Mouse (Mus musculus): ENCODE measurements at regions not wholly inside any gene's neighbourhood (a gene's known extent, or its start where the extent isn't known, plus 50 kb on each side); places are given as distances from the start of the nearest gene placed in this dataset. TPM values are rescaled to one million over a fixed set of nuclear protein-coding genes. Genes with fewer than 3 reads are reported as not detected.
A peak's percentile ranks its signal among the peaks of the same experiment; 100 is the strongest.

GRCm38 (mm10) chr12:94731391-94731790 lies 960.6 kb upstream of the Flrt2 start:
- intact Hi-C loops (cut with DNase I) = no loop called here
- no peak for DNase-seq

GRCm38 (mm10) chr12:94733179-94733578 lies 958.8 kb upstream of the Flrt2 start:
- intact Hi-C loops (cut with DNase I) = no loop called here
- no peak for DNase-seq

GRCm38 (mm10) chr12:94737263-94737662 lies 954.8 kb upstream of the Flrt2 start:
- intact Hi-C loops (cut with DNase I) = no loop called here

GRCm38 (mm10) chr12:94749747-94750515 lies 942.1 kb upstream of the Flrt2 start:
- intact Hi-C loops (cut with DNase I) = no loop called here
- DNase-seq = no peak

More at GRCm38 (mm10) chr12:94737263-94737662, 954.8 kb upstream of the Flrt2 start:
- no peak for DNase-seq

- DNase-seq = no peak
- intact Hi-C loops (cut with DNase I) = no loop called here
These were observed 936.3 kb upstream of the Flrt2 start for GRCm38 (mm10) chr12:94755754-94756153.

GRCm38 (mm10) chr12:94795913-94796615 lies 896.0 kb upstream of the Flrt2 start:
- no peak for DNase-seq
- intact Hi-C loops (cut with DNase I) = no loop called here

- no peak for DNase-seq
- intact Hi-C loops (cut with DNase I) = no loop called here
These were observed 887.3 kb upstream of the Flrt2 start for GRCm38 (mm10) chr12:94804692-94805091.

GRCm38 (mm10) chr12:94831400-94831799 lies 860.6 kb upstream of the Flrt2 start:
- DNase-seq = no peak
- intact Hi-C loops (cut with DNase I) = no loop called here

- intact Hi-C loops (cut with DNase I) = no loop called here
- DNase-seq = no peak
These were observed 829.3 kb upstream of the Flrt2 start for GRCm38 (mm10) chr12:94862720-94863119.

- intact Hi-C loops (cut with DNase I) = no loop called here
- no peak for DNase-seq
These were observed 781.2 kb upstream of the Flrt2 start for GRCm38 (mm10) chr12:94910816-94911215.

GRCm38 (mm10) chr12:94943067-94943466 lies 749.0 kb upstream of the Flrt2 start:
- peak; percentile 5 for DNase-seq
- intact Hi-C loops (cut with DNase I) = no loop called here

Small RNAs in the stretch of these regions (microRNA-seq; reads per million reads assigned to microRNA genes)
- gene Mir8099-2 = not detected

Measured in left cerebral cortex, postnatal 4 days (tissue).